Mouse (Mus musculus) stomach, postnatal 0 days (tissue): ENCODE data around the gene Zmiz1. TPM values are rescaled to one million over a fixed set of nuclear protein-coding genes. Genes with fewer than 3 reads are reported as not detected.

Experiments
- ATAC-seq: fragments of 200-750 bp; cut with Nextera tagmentation; 2 replicates; pipeline ENCODE4 v1.8.0; 2017; ENCODE audit not compliant: low FRiP score, low TSS enrichment
- DNase-seq: peaks from one replicate; pipeline ENCODE4 v3.0.0-alpha.2; 2016; ENCODE audit warnings: low spot score
- H3K27ac ChIP-seq: fragments of 300-500 bp; sonication (generic); replicated peaks from 2 replicates; pipeline ENCODE4 v1.5.1; 2014; ENCODE audit warnings: mild to moderate bottlenecking, control low read depth
- H3K27me3 ChIP-seq: fragments of 300-500 bp; sonication (generic); 2 replicates; pipeline ENCODE4 v1.6.1; 2014; ENCODE audit warnings: low read length; ENCODE audit not compliant: control insufficient read depth, insufficient read depth
- H3K36me3 ChIP-seq: fragments of 300-500 bp; sonication (generic); 2 replicates; pipeline ENCODE4 v1.6.1; 2014; ENCODE audit warnings: low read length, mixed read lengths; ENCODE audit not compliant: control insufficient read depth, insufficient read depth
- H3K4me1 ChIP-seq: fragments of 300-500 bp; sonication (generic); replicated peaks from 2 replicates; pipeline ENCODE4 v1.6.1; 2014; ENCODE audit warnings: antibody characterized with exemption; ENCODE audit not compliant: control insufficient read depth, insufficient read depth
- H3K4me2 ChIP-seq: fragments of 300-500 bp; sonication (generic); replicated peaks from 2 replicates; pipeline ENCODE4 v1.6.1; 2014; ENCODE audit warnings: low read depth, mild to moderate bottlenecking, control low read depth, moderate library complexity
- H3K4me3 ChIP-seq: fragments of 300-500 bp; sonication (generic); 2 replicates; pipeline ENCODE4 v1.5.1; 2014; ENCODE audit warnings: low read depth, low read length, control low read depth
- H3K9ac ChIP-seq: fragments of 300-500 bp; sonication (generic); 2 replicates; pipeline ENCODE4 v1.6.1; 2014; ENCODE audit warnings: mild to moderate bottlenecking, low read length, control low read depth, mixed read lengths
- H3K9me3 ChIP-seq: fragments of 300-500 bp; sonication (generic); 2 replicates; pipeline ENCODE4 v1.6.1; 2016; ENCODE audit warnings: low read length; ENCODE audit not compliant: control insufficient read depth
- CTCF ChIP-seq: IDR thresholded peaks from 2 replicates; pipeline ENCODE4 v1.5.1; 2016; ENCODE audit warnings: antibody characterized with exemption, low read depth, mild to moderate bottlenecking, moderate library complexity
- EP300 ChIP-seq: optimal IDR thresholded peaks from 2 replicates; pipeline ENCODE3; 2016; ENCODE audit warnings: antibody characterized with exemption
- WGBS: fragments of 180-500 bp; shearing (Covaris S2); extraction: QIAGEN DNeasy Blood & Tissue Kit; methylation state at CpG from one replicate; pipeline ENCODE4 v1.1.7; 2014; 5-methylcytosine and 5-hydroxymethylcytosine counted together
- polyA plus RNA-seq: library from polyadenylated mRNA; unstranded; fragments of >200 nt; fragmentation: Nextera tagmentation; extraction: Ambion mirVana; gene quantifications from 2 replicates; pipeline ENCODE4 v1.2.1, GENCODE M21; 2015

Gene Zmiz1
- polyA plus RNA-seq, 1 experiment from 2014 or later, result 13.0 TPM

GRCm38 (mm10) chr14:25567245-25567644 is 108.3 kb downstream of the Zmiz1 start:
- DNase-seq (peak; percentile 71), ATAC-seq (no peak)
- Histone ChIP-seq H3K9ac (no peak overlapping the region), H3K27me3 (no peaks in the 10 kb centered on the region), H3K4me1 (peaks cover 4% of the 10 kb centered on the region; the same call in 1 of the 2 replicates), H3K36me3 (peaks cover 6% of the 10 kb centered on the region; the same call in 1 of the 2 replicates), H3K4me2 (no peak overlapping the region), H3K4me3 (no peak overlapping the region), H3K27ac (no peak overlapping the region), H3K9me3 (no peaks in the 10 kb centered on the region)
- 47% methylated on average over 3 of the region's 3 CpGs for WGBS
- TF ChIP-seq EP300 (no peak), CTCF (peak; percentile 78)

DNA sequence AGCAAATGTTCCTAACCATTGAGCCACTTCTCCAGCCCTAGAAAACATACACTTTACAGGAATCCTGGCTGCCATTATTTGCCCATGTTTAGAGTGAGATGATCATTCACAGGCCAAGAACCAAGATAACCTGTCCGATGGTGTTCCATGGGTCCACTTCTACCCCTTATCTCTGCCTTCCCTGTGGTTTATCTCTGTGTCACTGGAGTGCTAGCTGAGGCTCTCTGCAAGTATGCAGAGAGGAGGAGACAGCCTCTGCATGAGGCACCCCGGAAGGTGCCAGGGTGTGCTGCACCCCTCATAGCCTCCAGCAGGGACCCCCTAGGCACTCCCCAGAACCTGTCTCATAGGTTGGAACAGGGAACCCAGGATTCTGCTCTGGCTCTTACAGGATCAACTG is 108.9 kb downstream of the Zmiz1 start:
- peaks cover 4% of the 10 kb centered on the region; the same call in 1 of the 2 replicates for H3K4me1 ChIP-seq
- H3K4me3 ChIP-seq, result no peak overlapping the region
- TF ChIP-seq EP300, result no peak
- no peak for TF ChIP-seq CTCF
- H3K27me3 ChIP-seq, result no peaks in the 10 kb centered on the region
- H3K36me3 ChIP-seq, result peaks cover 11% of the 10 kb centered on the region
- no peaks in the 10 kb centered on the region for H3K9me3 ChIP-seq
- ATAC-seq (no peak), DNase-seq (no peak)
- H3K4me2 ChIP-seq, result no peak overlapping the region
- no peak overlapping the region for H3K9ac ChIP-seq
- WGBS, result 90% methylated on average over 2 of the region's 2 CpGs
- H3K27ac ChIP-seq, result no peak overlapping the region

- peak overlapping the region; percentile 31; the same call in 1 of the 2 replicates for H3K9ac ChIP-seq
- TF ChIP-seq CTCF (no peak), EP300 (no peak)
- WGBS, result 37% methylated on average over 16 of the region's 16 CpGs
- no peaks in the 10 kb centered on the region for H3K27me3 ChIP-seq
- ATAC-seq (peak; percentile 17; the same call in 1 of the 2 replicates), DNase-seq (peak; percentile 44)
- H3K36me3 ChIP-seq, result peaks cover 34% of the 10 kb centered on the region
- no peak overlapping the region for H3K4me3 ChIP-seq
- H3K4me2 ChIP-seq, result no peak overlapping the region
- H3K27ac ChIP-seq, result no peak overlapping the region
- no peaks in the 10 kb centered on the region for H3K9me3 ChIP-seq
- peaks cover 5% of the 10 kb centered on the region; the same call in 1 of the 2 replicates for H3K4me1 ChIP-seq
These were observed 115.3 kb downstream of the Zmiz1 start for GRCm38 (mm10) chr14:25574047-25574870.

DNA sequence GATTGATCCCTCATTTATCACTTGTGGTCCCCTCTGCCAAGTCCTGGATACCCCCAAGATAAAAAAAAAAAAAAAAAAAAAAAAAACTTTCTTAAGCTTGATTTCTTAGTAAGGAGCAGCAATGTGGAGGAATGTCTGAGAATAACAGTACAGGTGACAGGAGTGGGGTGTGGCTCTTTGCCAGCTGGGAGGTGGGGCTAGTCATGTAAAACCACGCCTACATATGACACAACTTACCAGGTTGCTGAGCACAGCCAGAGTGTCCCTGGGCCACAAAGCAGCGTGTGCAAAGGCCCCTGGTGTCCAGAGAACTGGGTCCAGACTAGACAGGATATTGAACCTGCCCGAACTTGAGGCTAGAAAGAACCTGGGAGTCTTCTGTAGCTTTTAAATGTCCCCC is 117.7 kb downstream of the Zmiz1 start:
- DNase-seq (peak; percentile 48), ATAC-seq (no peak)
- Histone ChIP-seq H3K36me3 (peaks cover 36% of the 10 kb centered on the region), H3K27me3 (no peaks in the 10 kb centered on the region), H3K4me3 (no peak overlapping the region), H3K9ac (no peak overlapping the region), H3K9me3 (no peaks in the 10 kb centered on the region), H3K4me2 (no peak overlapping the region), H3K4me1 (peaks cover 5% of the 10 kb centered on the region; the same call in 1 of the 2 replicates), H3K27ac (peak overlapping the region; percentile 18; the same call in 1 of the 2 replicates)
- WGBS, result 77% methylated on average over 3 of the region's 3 CpGs
- no peak for TF ChIP-seq CTCF
- no peak for TF ChIP-seq EP300

GRCm38 (mm10) chr14:25577431-25577830 is 118.4 kb downstream of the Zmiz1 start:
- WGBS, result 56% methylated on average over 3 of the region's 3 CpGs
- Histone ChIP-seq H3K36me3 (peaks cover 31% of the 10 kb centered on the region), H3K4me1 (peaks cover 5% of the 10 kb centered on the region; the same call in 1 of the 2 replicates), H3K4me3 (no peak overlapping the region), H3K9me3 (no peaks in the 10 kb centered on the region), H3K9ac (no peak overlapping the region), H3K4me2 (no peak overlapping the region), H3K27me3 (no peaks in the 10 kb centered on the region), H3K27ac (0 out of 2 replicates have a peak overlapping the region, but pooled peaks have one; percentile 4)
- DNase-seq (no peak), ATAC-seq (no peak)
- TF ChIP-seq CTCF, result no peak

DNA sequence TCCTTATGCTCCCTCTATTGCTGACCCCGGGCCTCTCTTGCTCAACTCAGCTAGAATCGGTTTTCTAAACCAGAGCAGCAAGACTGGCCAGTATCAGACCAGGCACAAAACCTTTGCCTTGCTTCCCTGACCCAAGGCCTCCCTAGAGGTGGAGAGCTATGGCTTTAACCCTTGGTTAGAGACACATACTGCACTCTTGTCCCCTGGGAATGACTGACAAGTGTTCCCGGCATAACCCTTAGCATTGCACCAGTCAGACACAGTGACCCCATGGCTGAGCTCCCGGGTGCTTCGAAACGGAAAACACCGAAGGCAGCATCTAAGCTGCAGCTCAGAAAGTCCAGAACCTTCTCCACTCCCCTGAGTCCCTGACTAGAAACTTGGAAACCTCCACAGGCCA is 120.6 kb downstream of the Zmiz1 start:
- Histone ChIP-seq H3K4me3 (no peak overlapping the region), H3K4me1 (no peaks in the 10 kb centered on the region), H3K27me3 (no peaks in the 10 kb centered on the region), H3K4me2 (no peak overlapping the region), H3K9ac (no peak overlapping the region), H3K36me3 (peaks cover 22% of the 10 kb centered on the region), H3K27ac (no peak overlapping the region), H3K9me3 (no peaks in the 10 kb centered on the region)
- no peak for TF ChIP-seq CTCF
- TF ChIP-seq EP300, result no peak
- 80% methylated on average over 7 of the region's 7 CpGs for WGBS
- ATAC-seq (no peak), DNase-seq (no peak)
